Mouse (Mus musculus) E14TG2a.4 (cell line): Measurements from ENCODE around the gene Slc19a1.

Source experiments
- CTCF ChIP-seq: conservative IDR thresholded peaks from 2 replicates; pipeline ENCODE4 v1.5.1; 2014; ENCODE audit warnings: low read length
- NANOG ChIP-seq: IDR thresholded peaks from 2 replicates; pipeline ENCODE4 v1.6.1; 2014; ENCODE audit warnings: borderline replicate concordance, low read length, mixed read lengths
- POU5F1 ChIP-seq: IDR thresholded peaks from 2 replicates; pipeline ENCODE4 v1.6.1; 2014; ENCODE audit warnings: low read length, borderline replicate concordance

DNA sequence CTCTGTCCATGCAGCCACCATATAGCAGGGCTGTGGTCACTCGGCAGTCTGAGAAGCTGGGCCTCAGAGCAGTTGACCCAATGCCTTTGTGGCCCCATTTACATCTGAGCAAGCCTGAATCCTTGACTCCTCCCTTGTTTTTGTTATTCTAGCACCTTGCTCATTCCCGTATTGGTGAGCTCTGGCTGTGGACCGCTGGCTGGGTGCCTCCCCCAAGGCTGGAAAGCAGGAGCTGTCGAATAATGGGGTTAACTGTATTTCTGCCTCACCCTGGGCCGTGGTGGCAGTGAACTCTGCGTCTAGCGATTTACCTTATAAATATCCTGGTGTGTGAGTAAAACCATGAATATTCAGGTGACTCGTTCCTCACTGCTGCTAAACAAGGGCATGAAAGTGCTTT, 15.5 kb upstream of the Slc19a1 start:
- TF ChIP-seq CTCF, result no peak
- no peak for TF ChIP-seq NANOG
- no peak for TF ChIP-seq POU5F1
